Comparison of ENCODE assay signal across 8 mouse cellular contexts in genomic region chr1:162570931-162571601, GRCm38 (mm10). TPM values are rescaled to one million over a fixed set of nuclear protein-coding genes. Genes with fewer than 3 reads are reported as not detected.
DNase-seq lines count a peak whose midpoint lies in the region; ATAC-seq and TF ChIP-seq lines count a peak whose summit lies in the region.

No protein-coding gene starts in this region.

- H3K9me3 ChIP-seq in forebrain, embryonic 13.5 days (replicated peaks), result no peaks in the 10 kb centered on the region
- H3K9me3 ChIP-seq in hindbrain, postnatal 0 days (ENCODE audit: low read length), result no peaks in the 10 kb centered on the region
- no peaks in the 10 kb centered on the region; the same call in 1 of the 2 replicates for H3K9me3 ChIP-seq in limb, embryonic 11.5 days (ENCODE audit: control insufficient read depth, low read length)
- no peaks in the 10 kb centered on the region for H3K9me3 ChIP-seq in midbrain, embryonic 13.5 days

- H3K9ac ChIP-seq in forebrain, embryonic 13.5 days, result peak overlapping the region; percentile 80
- peak overlapping the region; percentile 93 for H3K9ac ChIP-seq in hindbrain, postnatal 0 days (replicated peaks; ENCODE audit: low read length)
- peak overlapping the region; percentile 84 for H3K9ac ChIP-seq in limb, embryonic 11.5 days (ENCODE audit: low read length)
- H3K9ac ChIP-seq in midbrain, embryonic 13.5 days (replicated peaks), result peak overlapping the region; percentile 89

- H3K27me3 ChIP-seq in forebrain, embryonic 13.5 days, result no peaks in the 10 kb centered on the region
- H3K27me3 ChIP-seq in hindbrain, postnatal 0 days (ENCODE audit: insufficient read depth, low read length), result no peaks in the 10 kb centered on the region
- H3K27me3 ChIP-seq in limb, embryonic 11.5 days (ENCODE audit: control insufficient read depth, insufficient read depth, low read length), result no peaks in the 10 kb centered on the region
- H3K27me3 ChIP-seq in midbrain, embryonic 13.5 days, result no peaks in the 10 kb centered on the region

- peak overlapping the region; percentile 87 for H3K27ac ChIP-seq in forebrain, embryonic 13.5 days
- peak overlapping the region; percentile 95 for H3K27ac ChIP-seq in hindbrain, postnatal 0 days
- H3K27ac ChIP-seq in limb, embryonic 11.5 days (replicated peaks; ENCODE audit: low read depth, low read length), result peak overlapping the region; percentile 76
- peak overlapping the region; percentile 91 for H3K27ac ChIP-seq in midbrain, embryonic 13.5 days

- no peak; the same call in 1 of the 2 replicates for TF ChIP-seq CTCF in hindbrain, postnatal 0 days (IDR thresholded peaks at IDR 0.05; ENCODE audit: low read depth)

- under 1% methylated on average over 46 of the region's 46 CpGs for WGBS in forebrain, embryonic 13.5 days
- under 1% methylated on average over 46 of the region's 46 CpGs for WGBS in hindbrain, postnatal 0 days
- WGBS in limb, embryonic 11.5 days, result under 1% methylated on average over 45 of the region's 46 CpGs
- 1% methylated on average over 46 of the region's 46 CpGs for WGBS in midbrain, embryonic 13.5 days

- H3K36me3 ChIP-seq in forebrain, embryonic 13.5 days (ENCODE audit: poor library complexity, severe bottlenecking), result peaks cover 19% of the 10 kb centered on the region
- peaks cover 4% of the 10 kb centered on the region; the same call in 1 of the 2 replicates for H3K36me3 ChIP-seq in hindbrain, postnatal 0 days (ENCODE audit: insufficient read depth, low read length)
- peaks cover 4% of the 10 kb centered on the region; the same call in 1 of the 2 replicates for H3K36me3 ChIP-seq in limb, embryonic 11.5 days (ENCODE audit: control insufficient read depth, insufficient read depth, low read length)
- H3K36me3 ChIP-seq in midbrain, embryonic 13.5 days, result peaks cover 16% of the 10 kb centered on the region

- peak overlapping the region; percentile 78 for H3K4me2 ChIP-seq in forebrain, embryonic 13.5 days
- peak overlapping the region; percentile 85 for H3K4me2 ChIP-seq in hindbrain, postnatal 0 days (ENCODE audit: low read depth, low read length)
- peak overlapping the region; percentile 74 for H3K4me2 ChIP-seq in limb, embryonic 11.5 days (ENCODE audit: low read depth, severe bottlenecking)
- peak overlapping the region; percentile 67 for H3K4me2 ChIP-seq in midbrain, embryonic 13.5 days (replicated peaks)

- DNase-seq in kidney, adult 11 months, result peak; percentile 12
- no peak for DNase-seq in kidney, adult 18-20 months
- DNase-seq in ZHBTc4 (ENCODE audit: low read depth, low spot score), result peak; percentile 40
- DNase-seq in hindbrain, postnatal 0 days (ENCODE audit: low spot score), result peak; percentile 72
- DNase-seq in limb, embryonic 11.5 days (ENCODE audit: low spot score), result no peak
- DNase-seq in telencephalon, adult 2 months (ENCODE audit: low read depth, low spot score), result peak; percentile 66

- H3K4me1 ChIP-seq in forebrain, embryonic 13.5 days, result peaks cover 14% of the 10 kb centered on the region
- H3K4me1 ChIP-seq in hindbrain, postnatal 0 days (ENCODE audit: insufficient read depth, low read length), result peaks cover 4% of the 10 kb centered on the region; the same call in 1 of the 2 replicates
- peaks cover 7% of the 10 kb centered on the region; the same call in 1 of the 2 replicates for H3K4me1 ChIP-seq in limb, embryonic 11.5 days (ENCODE audit: control insufficient read depth, insufficient read depth, low read length)
- H3K4me1 ChIP-seq in midbrain, embryonic 13.5 days (replicated peaks), result peaks cover 19% of the 10 kb centered on the region

- ATAC-seq in forebrain, embryonic 13.5 days, result no peak
- peak; percentile 28 for ATAC-seq in hindbrain, postnatal 0 days
- no peak; the same call in 1 of the 2 replicates for ATAC-seq in limb, embryonic 11.5 days (ENCODE audit: insufficient number of reproducible peaks, low FRiP score, low TSS enrichment, low read depth)
- no peak for ATAC-seq in midbrain, embryonic 13.5 days

- H3K4me3 ChIP-seq in forebrain, embryonic 13.5 days, result peak overlapping the region; percentile 76
- H3K4me3 ChIP-seq in hindbrain, postnatal 0 days (ENCODE audit: low read length), result peak overlapping the region; percentile 98
- H3K4me3 ChIP-seq in limb, embryonic 11.5 days (ENCODE audit: low read depth, low read length), result peak overlapping the region; percentile 88
- peak overlapping the region; percentile 83 for H3K4me3 ChIP-seq in midbrain, embryonic 13.5 days (replicated peaks)

RNA-seq across cellular contexts. Expression of gene Vamp4, which starts 0.8 kb away (rescaled TPM):
- 62.6 and 66.5 TPM in 2 replicates for polyA plus RNA-seq in forebrain, embryonic 13.5 days (2015; fragmentation: Nextera tagmentation; extraction: Ambion mirVana)
- 23.6 and 24.7 TPM in 2 replicates for total RNA-seq in hindbrain, postnatal 0 days (2014; rRNA removed)
- 77.7 and 78.2 TPM in 2 replicates for polyA plus RNA-seq in hindbrain, postnatal 0 days (2015; fragmentation: Nextera tagmentation; extraction: Ambion mirVana)
- 61.8 and 66.1 TPM in 2 replicates for polyA plus RNA-seq in limb, embryonic 11.5 days (2014; fragmentation: Nextera tagmentation; extraction: Ambion mirVana)
- polyA plus RNA-seq in midbrain, embryonic 13.5 days (2015; fragmentation: Nextera tagmentation; extraction: Ambion mirVana), result 66.6 and 70.7 TPM in 2 replicates

RNA-seq across cellular contexts. Expression of gene Mettl13, which starts 22.7 kb away (rescaled TPM):
- 22.5 and 22.6 TPM in 2 replicates for polyA plus RNA-seq in forebrain, embryonic 13.5 days (2015; fragmentation: Nextera tagmentation; extraction: Ambion mirVana)
- 7.6 and 9.7 TPM in 2 replicates for total RNA-seq in hindbrain, postnatal 0 days (2014; rRNA removed)
- polyA plus RNA-seq in hindbrain, postnatal 0 days (2015; fragmentation: Nextera tagmentation; extraction: Ambion mirVana), result 11.1 and 12.4 TPM in 2 replicates
- polyA plus RNA-seq in limb, embryonic 11.5 days (2014; fragmentation: Nextera tagmentation; extraction: Ambion mirVana), result 19.8 and 22.9 TPM in 2 replicates
- 20.0 and 21.5 TPM in 2 replicates for polyA plus RNA-seq in midbrain, embryonic 13.5 days (2015; fragmentation: Nextera tagmentation; extraction: Ambion mirVana)

Comparison
In these comparisons a context has a peak if more than half of its experiments do, and no peak if none do; other contexts are left out.
1. DNase-seq: peak in kidney, adult 11 months (single experiment), ZHBTc4 (single experiment), hindbrain, postnatal 0 days (single experiment) and telencephalon, adult 2 months (single experiment); none in kidney, adult 18-20 months (single experiment) and limb, embryonic 11.5 days (single experiment).
2. Peak in every context shown above with its lines, with median percentiles within 50 percentile points of each other: H3K27ac ChIP-seq, H3K4me2 ChIP-seq, H3K4me3 ChIP-seq and H3K9ac ChIP-seq.